Mouse (Mus musculus) gastrocnemius, adult 18-20 months (tissue): Measurements from ENCODE around the gene Pex26. TPM values are rescaled to one million over a fixed set of nuclear protein-coding genes. Genes with fewer than 3 reads are reported as not detected.

ENCODE experiments used
- DNase-seq: peaks from one replicate; pipeline ENCODE4 v3.0.0; 2021; ENCODE audit warnings: low spot score
- total RNA-seq, 2 experiments: library from RNA; stranded (reverse); gene quantifications; 2 replicates each; pipeline ENCODE4 v1.2.3; 2021

The Pex26 gene
- total RNA-seq, 2 experiments from 2014 or later, result 2.9 TPM

DNA sequence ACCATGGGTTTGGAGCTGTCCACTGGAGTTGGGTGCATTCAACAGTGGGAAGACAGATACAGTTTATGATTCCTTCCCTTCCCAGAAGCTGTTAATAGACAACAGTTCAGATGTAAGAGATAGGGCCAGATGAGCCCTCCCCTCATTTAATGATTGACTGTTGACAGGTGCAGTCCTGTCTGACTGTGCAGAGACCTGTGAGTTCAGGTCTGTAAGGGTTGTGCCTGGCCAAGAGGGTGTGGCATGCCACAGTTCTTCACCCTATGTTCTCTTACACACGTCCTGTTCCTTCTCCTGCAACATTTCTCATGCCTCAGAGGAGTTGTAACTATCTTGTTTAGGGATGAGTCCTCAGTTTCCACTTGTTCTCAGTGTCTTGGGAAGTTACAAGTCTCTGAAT is 49.2 kb downstream of the Pex26 start:
- no peak for DNase-seq

DNA sequence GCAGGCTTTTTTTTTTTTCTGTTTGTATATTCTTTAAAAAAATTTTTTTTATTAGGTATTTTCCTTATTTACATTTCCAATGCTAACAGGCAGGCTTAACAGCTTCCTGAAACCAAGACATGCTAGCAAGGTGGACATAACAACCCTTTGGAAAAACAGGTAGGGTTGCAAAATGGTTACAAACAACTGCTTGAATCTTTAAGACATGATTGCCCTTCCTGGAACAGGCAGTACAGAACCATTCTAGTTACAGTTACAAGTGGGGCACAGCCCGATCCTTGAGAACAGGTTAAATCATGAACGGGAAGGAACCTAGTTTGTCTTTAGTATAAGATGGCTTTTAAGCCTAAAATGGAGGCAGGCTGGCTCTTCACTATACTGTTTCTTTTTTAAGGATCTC is 52.9 kb downstream of the Pex26 start:
- DNase-seq, result no peak

GRCm38 (mm10) chr6:121238209-121238608 is 54.7 kb downstream of the Pex26 start:
- DNase-seq, result no peak

DNA sequence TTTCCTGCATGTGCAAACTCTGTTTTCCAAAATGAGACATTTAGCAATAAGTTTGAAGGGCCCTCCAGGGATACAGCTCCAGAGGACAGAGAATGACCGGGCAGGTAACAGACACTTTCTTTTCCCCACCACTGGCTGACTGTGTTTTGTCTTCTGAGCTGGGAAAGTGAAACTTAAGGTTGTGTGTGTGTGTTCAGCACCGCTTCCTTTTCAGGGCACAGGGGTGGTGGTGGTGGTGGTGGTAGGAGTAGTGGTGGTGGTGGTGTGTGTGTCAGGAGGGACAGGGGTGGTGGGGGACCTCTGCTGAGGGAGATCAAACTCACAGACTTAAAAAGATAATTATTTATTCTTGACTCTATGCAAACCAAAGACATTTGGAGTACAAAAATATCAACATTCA is 58.3 kb downstream of the Pex26 start:
- no peak for DNase-seq

DNA sequence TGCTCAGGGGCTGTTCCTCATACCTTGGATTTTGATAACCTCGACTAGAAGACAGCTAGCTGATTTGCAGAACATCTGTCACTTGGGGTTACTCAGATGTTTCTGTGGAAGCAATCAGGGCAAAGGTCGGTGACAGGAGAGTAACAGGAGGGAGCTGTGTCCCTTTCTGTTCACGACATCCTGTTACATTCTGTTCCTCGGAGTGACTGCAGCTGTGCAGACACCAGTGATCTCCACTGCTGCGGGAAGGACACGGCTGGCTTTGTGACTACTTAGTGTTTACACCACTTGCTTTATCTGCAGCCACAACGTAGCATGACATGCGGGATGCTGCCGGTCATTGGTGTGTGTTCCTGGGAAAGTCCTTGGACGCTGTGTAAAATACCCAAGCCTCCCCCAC is 59.7 kb downstream of the Pex26 start:
- no peak for DNase-seq

- peak; percentile 94 for DNase-seq
These were observed 61.9 kb downstream of the Pex26 start, which contains the start of gene Usp18 for GRCm38 (mm10) chr6:121245127-121246036. Gene Usp18 (plus strand): TSS chr6:121245906.

GRCm38 (mm10) chr6:121246037-121246361 is 62.5 kb downstream of the Pex26 start:
- no peak for DNase-seq

Other genes starting within 250 kb of the Pex26 start
- 10 to 100 TPM; 46.0 to 59.0 TPM for gene Mical3, start 52.7 kb upstream of the Pex26 start, total RNA-seq
- gene Tuba8, start 27.0 kb downstream of the Pex26 start, total RNA-seq, result 100 to 1,000 TPM; 193 to 210 TPM
- gene Usp18, start 62.2 kb downstream of the Pex26 start, total RNA-seq, result 1 to 10 TPM in 1 of 2 experiments, under 1 TPM in 1; 0.91 to 1.4 TPM
- under 1 TPM; 0.57 to 0.74 TPM for gene Slc6a13, start 116.6 kb downstream of the Pex26 start, total RNA-seq
- under 1 TPM in 1 of 2 experiments, not detected in 1; 0.26 TPM for gene Slc6a12, start 159.4 kb downstream of the Pex26 start, total RNA-seq